Mouse (Mus musculus): Measurements from ENCODE around the gene Ccdc85c. TPM values are rescaled to one million over a fixed set of nuclear protein-coding genes. Genes with fewer than 3 reads are reported as not detected.

Ccdc85c gene
- total RNA-seq, 2 experiments from 2014 or later: 5.0 to 5.1 TPM

- DNase-seq: no peak
Measured at GRCm38 (mm10) chr12:108176366-108176765, 98.9 kb downstream of the Ccdc85c start.

GRCm38 (mm10) chr12:108174606-108175505 is 100.4 kb downstream of the Ccdc85c start:
- DNase-seq: no peak

DNA sequence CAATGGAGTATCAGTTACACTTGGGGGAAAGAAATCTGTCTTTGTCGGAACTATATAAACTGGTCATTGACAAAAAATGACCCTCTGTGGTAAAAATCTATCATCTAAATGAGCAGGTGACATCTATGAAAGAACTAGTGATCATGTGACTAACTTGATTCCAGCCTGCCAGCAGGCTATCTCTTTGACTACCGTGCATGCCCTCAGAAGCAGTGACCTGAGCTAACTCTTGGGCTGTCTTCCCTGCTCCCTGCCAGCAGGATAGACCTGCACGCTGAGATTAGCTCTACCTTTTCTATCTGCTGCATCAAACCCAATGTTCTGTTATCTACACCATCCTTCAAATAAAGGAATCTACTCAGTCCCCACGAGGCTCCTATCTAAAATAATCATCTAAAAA is 102.6 kb downstream of the Ccdc85c start:
- DNase-seq: no peak

GRCm38 (mm10) chr12:108171336-108171735 is 103.9 kb downstream of the Ccdc85c start:
- DNase-seq: no peak

GRCm38 (mm10) chr12:108170467-108170866 is 104.8 kb downstream of the Ccdc85c start:
- DNase-seq: no peak

- DNase-seq: no peak
Measured at GRCm38 (mm10) chr12:108168909-108169308, 106.3 kb downstream of the Ccdc85c start.

DNA sequence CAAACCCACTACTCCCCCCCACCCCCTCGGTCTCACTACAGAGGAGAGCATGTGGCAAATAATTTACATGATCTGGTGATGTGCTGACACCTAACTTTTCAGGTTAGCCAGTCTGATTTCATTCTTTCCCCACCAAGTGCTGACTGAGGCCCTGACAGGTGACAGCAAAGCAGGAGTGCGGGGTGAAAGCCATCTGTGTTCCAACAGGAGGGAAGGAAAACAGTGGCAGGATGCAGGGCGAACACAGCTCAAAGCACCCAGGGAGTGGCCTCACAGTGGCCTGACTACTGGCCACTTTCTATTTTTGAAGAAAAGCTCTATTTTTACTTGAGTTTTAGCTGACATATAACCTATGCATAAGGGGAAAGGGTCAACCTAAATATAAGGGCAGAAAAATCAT is 111.5 kb downstream of the Ccdc85c start:
- no peak for DNase-seq

DNA sequence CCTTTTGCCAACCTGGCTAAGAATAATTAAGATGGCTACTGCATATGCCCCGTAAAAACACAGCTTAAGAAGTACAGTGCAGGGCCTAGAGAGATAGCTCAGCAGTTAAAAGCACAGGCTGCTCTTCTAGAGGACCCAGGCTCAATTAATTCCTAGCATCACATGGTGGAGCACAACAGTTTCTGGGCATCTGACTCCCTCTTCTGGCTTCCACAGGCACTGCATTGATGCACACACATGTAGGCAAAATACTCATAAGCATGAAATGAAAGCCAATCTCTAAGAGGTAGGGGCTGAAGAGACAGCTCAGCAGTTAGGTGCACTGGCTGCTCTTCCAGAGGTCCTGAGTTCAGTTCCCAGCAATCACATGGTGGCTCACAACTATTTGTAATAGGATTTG is 113.2 kb downstream of the Ccdc85c start:
- no peak for DNase-seq

GRCm38 (mm10) chr12:108159863-108160262 is 115.4 kb downstream of the Ccdc85c start:
- DNase-seq: no peak

Other genes starting within 250 kb of the Ccdc85c start
- gene Setd3, start 96.1 kb downstream of the Ccdc85c start, total RNA-seq (2021): 10 to 100 TPM; 82.7 to 91.8 TPM
- gene Ccnk, start 95.8 kb downstream of the Ccdc85c start, total RNA-seq (2021): 10 to 100 TPM; 30.1 to 32.2 TPM
- gene Hhipl1, start 30.8 kb upstream of the Ccdc85c start, total RNA-seq (2021): under 1 TPM; 0.38 to 0.54 TPM
- 1 to 10 TPM; 1.1 to 1.5 TPM for gene Cyp46a1, start 59.0 kb upstream of the Ccdc85c start, total RNA-seq (2021)
- 100 to 1,000 TPM; 127 to 132 TPM for gene Eml1, start 95.5 kb upstream of the Ccdc85c start, total RNA-seq (2021)